Mouse (Mus musculus) brain, embryonic 14.5 days (tissue): ENCODE measurements around the gene Cry2. TPM values are rescaled to one million over a fixed set of nuclear protein-coding genes. Genes with fewer than 3 reads are reported as not detected.

Experiments used
- DNase-seq: peaks from one replicate; pipeline ENCODE4 v3.0.0-alpha.2; 2011; ENCODE audit warnings: low read depth
- CTCF ChIP-seq: fragments of 200-500 bp; IDR thresholded peaks from 2 replicates; pipeline ENCODE4 v1.5.1; 2012; ENCODE audit warnings: inconsistent platforms, mild to moderate bottlenecking, moderate library complexity, borderline replicate concordance; ENCODE audit not compliant: insufficient read depth, insufficient read length; ENCODE audit errors: extremely low read depth
- POLR2A ChIP-seq: fragments of 200-500 bp; IDR thresholded peaks from 2 replicates; pipeline ENCODE4 v1.6.1; 2012; ENCODE audit warnings: mild to moderate bottlenecking, inconsistent platforms, borderline replicate concordance; ENCODE audit not compliant: poor library complexity, insufficient read depth, insufficient read length, severe bottlenecking; ENCODE audit errors: extremely low read depth
- polyA plus RNA-seq: library from polyadenylated mRNA; depleted of rRNA; stranded (reverse); fragments of >200 nt; gene quantifications from 2 replicates; pipeline ENCODE4 v1.2.3, GENCODE M21; 2012

The Cry2 gene
- polyA plus RNA-seq, 1 experiment, result 31.1 TPM

DNA sequence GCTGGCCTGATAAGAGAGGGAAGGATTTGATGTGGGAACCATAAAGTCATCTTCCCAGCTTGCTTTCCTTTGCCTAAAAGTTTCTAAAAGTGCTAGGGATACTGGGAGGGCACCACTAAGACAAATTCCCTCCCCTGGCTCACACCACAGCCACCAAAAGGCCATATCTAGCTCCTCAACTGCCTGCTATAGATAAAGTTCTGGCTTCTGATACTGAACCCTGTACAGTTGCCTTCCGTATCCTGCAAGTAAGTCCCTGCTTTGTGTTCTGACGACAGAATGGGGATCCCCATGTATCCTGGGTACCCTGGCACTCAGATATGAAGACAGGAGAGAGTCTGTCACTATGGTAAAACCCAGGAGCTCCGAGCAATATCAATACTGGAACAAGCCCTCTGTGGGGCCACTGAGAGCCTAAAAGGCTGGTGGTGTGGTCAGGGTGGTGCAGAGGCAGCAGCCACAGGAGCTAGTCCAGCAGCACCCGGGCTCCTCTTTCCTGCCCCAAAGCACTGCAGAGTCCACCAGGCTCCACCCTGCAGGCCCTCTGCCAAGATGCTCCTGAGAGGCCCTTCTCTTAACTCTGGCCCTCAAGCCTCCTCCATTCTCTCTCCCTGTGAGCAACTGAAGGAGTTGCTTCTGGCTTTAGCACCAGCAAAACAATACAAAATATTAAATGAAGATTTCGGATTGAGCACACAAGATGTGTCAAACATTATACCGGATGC lies 43.5 kb downstream of the Cry2 start:
- no peak for DNase-seq
- no peak for TF ChIP-seq CTCF
- no peak for TF ChIP-seq POLR2A

DNA sequence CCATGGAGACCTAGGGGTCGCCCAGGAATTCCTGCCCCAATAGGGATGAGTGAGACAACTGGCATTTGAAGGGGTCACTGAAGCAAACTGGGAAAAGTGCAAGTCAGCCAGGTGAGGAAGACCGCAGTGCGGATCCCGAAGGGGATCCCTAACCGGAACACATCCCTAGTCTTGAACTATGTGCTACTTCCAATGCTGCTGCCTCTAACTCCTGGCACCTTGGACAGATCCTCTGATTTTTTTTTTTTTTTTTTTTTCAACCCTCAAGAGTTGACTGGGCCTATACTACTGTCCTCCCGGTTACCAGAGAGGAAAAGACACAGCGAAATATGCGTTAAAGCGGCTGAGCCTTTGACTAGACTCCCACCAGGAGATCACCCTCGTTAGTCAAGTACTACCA lies 44.2 kb downstream of the Cry2 start:
- no peak for DNase-seq
- TF ChIP-seq POLR2A, result no peak
- TF ChIP-seq CTCF, result no peak

DNA sequence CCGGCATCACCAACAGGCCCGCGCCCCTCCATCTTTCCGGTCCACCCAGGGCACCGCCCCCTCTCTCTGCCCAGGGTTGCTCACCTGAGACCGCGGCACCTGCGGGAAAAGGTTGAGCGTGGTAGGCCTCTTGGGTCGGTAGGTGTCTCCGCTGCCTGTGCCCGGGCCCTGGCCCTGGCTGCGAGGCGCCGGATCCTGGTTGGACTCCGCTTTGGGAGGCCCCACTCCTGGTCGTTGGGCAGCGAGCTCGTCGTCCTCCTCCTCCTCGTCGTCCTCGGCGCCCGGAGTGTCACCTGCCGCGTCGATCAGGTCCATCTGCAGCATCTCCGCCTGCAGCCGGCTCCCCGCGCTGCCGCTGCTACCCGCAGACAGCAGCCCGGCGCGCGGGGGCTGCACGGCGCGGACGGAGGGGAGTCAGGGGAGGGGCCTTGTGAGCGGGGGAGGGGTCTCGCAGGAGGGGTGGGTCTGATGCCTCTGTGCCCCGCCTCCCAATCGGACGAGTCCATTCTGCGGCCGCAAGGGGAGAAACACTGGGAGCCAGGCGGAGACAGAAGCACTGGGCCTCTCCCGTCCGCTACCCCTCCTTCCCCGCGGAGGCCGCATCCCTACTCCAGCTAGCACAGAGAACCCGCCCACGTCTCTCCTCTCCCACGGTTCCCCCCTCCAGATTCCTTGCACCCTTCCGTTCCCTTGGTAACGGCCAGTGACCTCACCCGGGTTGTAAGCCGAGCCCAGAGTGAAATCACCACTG lies 44.8 kb downstream of the Cry2 start:
- peak; percentile 99 for DNase-seq
- peak; percentile 88 for TF ChIP-seq POLR2A
- TF ChIP-seq CTCF, result no peak

DNA sequence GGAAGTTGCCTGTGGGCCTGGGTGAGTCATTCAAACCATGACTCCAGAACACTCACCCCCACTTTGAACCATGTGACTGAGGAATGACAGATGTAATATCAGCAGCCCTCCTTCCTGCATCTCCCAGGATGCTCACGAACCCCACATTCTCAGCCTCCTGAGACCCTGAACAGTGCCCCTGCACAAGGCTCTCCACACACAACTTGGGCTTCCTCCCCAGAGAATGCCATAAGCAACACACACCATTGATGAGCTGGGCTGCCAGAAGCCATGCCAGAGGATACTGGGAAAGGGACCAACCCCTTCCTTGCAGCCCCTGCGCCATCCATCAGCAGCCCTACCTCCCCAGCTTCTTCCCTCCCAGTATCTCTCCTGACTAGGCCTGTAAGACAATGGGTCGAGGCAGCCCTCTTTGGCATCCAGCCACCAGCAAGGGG lies 45.7 kb downstream of the Cry2 start:
- TF ChIP-seq CTCF (no peak), POLR2A (no peak)
- DNase-seq, result peak; percentile 64

DNA sequence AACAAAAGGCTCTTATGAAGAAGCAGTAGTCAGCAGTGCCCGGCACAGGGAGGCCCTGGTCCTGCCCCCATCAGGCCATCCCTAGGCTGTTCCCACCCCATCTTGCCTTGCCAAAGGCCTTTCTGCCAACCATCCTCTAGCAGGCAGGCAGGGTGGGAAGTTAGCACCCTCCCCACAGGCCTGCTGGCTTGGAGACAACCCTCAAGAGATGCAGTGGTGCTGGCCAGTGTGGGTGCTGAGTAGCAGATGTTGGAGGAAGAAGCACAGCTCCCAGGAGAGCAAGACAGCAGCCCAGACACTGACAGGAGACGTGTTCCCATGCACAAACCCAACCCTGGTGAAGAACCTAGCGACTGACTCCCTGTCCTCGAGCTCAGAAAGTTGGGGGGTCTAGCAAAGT lies 46.2 kb downstream of the Cry2 start:
- DNase-seq, result no peak

DNA sequence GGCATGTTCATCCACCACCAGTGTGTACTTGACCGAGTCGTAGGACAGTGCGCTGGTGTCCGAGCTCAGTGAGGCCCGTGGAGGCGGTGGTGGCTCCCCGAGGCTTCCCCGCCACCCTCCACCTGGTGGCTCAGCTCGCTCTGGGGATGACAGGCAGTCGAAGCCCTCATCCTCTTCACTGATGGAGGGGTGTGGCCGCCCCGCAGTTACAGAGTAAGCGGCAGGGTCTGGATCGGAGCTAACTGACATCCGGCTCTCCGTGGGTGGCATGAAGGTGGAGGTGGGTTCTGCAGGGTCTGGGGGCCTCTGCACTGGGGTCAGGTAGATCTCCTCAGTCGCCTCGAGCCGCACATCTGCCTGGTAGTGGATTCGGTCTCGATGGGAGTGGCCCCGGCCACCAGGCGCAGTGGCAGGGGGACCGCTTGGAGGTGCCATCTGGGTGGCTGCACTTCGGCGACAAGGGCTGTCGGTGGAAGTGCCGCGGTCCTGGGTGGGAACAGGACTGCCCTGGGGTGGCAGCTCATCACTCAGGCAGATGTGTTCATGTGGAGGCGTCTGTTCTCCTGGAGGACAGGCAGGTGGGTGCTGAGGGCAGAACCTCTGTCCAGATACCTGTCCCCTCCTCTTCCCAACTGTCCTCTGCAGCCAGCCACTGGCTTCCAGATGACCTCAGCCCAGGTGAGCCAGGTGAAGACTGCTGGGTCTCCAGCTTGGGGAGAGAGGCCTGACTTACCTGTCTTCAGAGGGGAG lies 46.8 kb downstream of the Cry2 start:
- DNase-seq, result no peak
- TF ChIP-seq CTCF (no peak), POLR2A (no peak)

More for the DNA sequence above, 46.2 kb downstream of the Cry2 start:
- no peak for TF ChIP-seq CTCF
- no peak for TF ChIP-seq POLR2A

DNA sequence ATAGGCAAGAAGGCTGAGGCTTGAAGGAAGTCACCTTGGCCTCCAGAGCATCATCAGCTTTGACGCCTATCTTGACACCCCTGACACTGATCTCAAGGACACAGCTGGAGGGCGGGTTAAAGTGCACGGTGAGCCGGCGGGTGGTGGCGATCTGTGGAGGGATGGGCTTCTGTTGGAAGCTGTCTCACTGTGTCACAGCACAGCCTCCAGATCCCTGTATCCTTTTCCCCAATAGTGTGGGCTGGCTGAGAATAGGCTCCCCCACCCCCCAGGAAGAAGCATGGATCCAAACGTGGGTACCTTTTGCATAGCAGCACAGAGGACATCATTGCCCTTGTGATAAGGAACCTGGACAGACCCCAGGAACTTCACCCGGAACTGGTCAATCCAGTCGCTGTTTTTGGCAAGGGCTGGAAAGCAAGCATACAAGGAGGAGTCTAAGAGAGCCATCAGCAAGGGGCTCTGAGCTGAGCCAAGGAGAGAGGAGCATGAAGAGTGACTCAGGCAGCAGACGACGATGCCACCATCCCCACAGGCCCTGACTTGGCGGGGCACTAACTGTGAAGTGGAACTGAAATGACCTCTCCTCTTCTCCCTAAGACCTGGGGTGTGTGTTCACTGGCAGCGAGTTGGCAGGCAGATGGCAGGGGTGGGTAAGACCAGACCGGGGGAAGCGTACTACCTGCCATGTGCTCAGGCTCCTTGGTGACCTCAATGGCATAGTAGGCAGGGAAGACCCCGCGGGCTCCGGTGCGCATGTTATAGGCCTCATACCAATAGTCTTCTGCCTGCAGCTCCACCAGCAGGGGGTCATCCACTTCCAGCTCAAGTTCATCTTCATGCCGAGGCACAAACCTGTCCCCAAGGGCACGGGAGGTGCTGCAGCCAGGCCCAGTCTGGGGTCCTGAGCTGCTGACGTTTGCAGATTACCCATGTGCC lies 48.5 kb downstream of the Cry2 start:
- no peak for TF ChIP-seq POLR2A
- TF ChIP-seq CTCF, result no peak
- no peak for DNase-seq

DNA sequence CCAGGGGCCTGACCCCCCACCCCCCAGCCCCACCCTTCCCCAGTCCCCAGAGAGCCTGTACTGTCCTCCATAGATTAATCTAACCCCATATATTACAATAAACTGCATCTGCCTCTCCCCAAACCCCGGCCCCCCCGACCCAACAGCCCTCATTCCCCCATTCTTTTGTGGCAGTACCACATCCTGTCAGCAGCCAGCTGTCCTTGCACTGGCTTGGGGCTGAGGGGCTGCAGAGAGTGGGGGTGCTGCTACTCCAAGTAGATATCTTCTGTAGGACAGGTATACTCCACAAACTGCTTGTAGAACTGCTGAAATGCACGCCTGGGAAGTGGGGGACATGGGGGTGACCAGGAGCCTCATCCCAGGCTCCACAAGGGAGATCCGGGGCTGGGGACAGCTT lies 49.7 kb downstream of the Cry2 start:
- DNase-seq, result no peak
- TF ChIP-seq POLR2A, result no peak
- TF ChIP-seq CTCF, result no peak

DNA sequence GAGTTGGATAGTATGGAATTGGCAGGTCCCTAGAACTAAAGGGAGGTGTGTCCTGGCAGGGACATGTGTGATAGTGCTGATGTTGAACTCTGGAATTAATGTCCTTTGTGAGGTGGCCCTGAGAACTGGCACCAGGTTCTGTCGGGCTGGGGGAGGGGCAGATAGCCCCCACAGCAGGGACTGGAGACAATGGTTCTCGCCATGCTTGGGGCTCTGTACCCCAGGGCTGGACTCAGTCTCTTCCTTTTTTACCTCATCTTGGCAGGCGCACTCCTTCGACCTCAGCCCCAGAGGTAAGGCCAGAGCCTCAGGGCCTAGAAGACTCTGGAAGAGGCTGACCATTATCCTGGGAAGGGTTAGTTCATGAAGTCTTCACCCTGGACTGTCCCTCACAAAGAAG lies 51.1 kb downstream of the Cry2 start:
- TF ChIP-seq CTCF (no peak), POLR2A (no peak)
- DNase-seq, result no peak

DNA sequence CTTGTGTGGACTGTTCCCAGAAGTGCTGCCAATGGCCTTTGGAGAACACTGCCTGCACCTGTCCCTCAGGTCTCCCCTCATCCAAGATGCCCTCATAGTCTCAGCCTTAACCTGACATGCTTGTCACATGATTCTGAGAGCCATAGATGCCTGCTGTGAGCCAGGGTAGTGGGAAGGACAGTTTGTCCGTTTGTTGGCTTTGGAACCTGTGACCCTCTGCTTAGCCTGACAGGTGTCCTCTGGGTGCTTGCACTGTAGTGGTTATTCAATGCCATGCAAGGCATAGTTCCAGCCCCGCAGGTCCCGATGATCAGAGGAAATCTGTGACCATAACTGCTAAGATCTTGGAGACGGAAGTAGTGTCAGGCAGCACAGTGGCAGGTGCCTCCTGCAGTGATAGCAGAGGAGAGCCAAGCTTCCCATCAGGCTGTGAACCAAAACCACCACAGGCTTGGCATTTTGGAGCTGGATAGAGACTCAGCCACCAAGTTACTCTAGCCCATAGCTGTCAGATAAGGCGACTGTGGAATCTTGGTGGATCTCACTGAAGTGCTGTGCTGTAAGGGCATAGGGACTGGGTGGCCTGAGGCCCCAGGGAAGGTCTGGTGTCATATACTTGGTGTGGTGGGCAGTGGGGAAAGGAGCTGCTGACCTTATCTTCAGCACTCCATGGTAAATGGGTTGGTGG lies 51.8 kb downstream of the Cry2 start, which contains the start of gene 1700029I15Rik:
Gene 1700029I15Rik, plus strand, starts transcription at position 638 of the 688 bp plus-strand sequence.
- no peak for DNase-seq
- TF ChIP-seq CTCF (no peak), POLR2A (no peak)

DNA sequence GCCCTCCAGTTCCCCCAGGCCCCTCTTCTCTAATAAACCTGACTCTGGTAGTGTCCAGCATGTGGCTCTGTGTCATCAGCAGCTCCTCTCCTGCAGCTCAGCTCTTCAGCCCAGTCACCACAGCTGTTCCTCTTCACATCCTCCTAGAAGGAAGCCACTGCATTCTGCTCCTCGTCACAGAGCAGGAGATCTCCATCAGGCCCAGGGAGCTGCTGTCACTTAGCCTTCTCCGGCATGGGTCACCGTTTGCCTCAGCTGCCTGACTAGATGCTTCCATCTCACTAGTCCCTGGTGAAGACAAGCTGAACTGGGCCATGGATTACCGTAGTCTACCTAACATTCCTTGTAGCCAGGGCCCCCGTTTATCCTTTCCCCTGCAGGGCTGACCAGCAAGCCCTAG lies 52.7 kb downstream of the Cry2 start:
- TF ChIP-seq CTCF (no peak), POLR2A (no peak)
- DNase-seq, result no peak
